Mouse (Mus musculus) inflammation-experienced regulatory T-cells (primary cell): ENCODE data around the gene Pak1. TPM values are rescaled to one million over a fixed set of nuclear protein-coding genes. Genes with fewer than 3 reads are reported as not detected.

Source experiments
- polyA plus RNA-seq, 2 experiments: library from polyadenylated mRNA; unstranded; fragments of 100-300 nt; shearing (Covaris generic); gene quantifications; one replicate each; pipeline ENCODE4 v1.2.1; 2017

Pak1 gene
- 1 to 10 TPM; 2.6 to 3.0 TPM for polyA plus RNA-seq

DNA sequence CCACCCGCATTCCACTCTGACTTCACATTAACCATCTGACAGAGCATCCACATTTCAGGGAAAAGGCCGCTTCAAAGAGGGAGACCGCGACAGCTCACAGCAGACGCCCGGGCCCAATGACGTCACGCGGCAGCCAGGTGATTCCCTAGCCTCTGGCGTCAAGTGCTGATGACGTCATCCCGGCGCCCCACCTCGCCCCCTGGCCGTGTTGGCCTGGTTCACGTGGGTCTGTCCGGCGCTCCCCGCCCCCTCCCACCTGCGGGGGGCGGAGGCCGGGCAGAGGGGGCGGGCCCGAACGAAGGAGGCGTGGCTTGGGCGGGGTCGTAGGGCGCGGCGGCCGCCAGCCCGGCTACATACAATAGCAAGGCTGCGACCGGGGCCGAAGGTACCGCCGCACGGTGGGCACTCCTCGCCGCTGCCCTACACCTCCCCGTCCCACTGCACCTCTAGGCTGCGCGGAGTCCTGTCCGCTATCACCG is at the start of gene Pak1:
TSS of gene Pak1 (plus strand) at position 352 of the 479 bp plus-strand sequence.

DNA sequence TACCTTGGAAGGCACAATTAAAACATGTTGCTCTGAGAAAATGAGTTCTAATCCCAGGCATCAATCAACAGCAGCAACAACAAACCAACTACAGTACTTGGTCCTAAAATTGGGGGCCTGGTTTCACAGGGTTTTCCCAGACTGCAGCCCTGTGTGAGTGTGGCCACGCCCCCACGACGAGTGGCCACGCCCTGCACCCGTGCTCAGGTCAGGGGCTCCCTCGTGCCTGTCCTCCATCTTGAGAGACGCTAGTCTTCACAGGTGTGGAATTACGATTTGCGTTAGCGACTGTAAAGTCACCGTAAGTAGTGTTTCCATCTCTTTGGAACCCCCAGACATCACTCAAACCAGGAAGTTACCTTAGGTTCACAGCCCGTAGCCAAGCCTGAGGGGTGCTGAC is 131.4 kb downstream of the Pak1 start, which contains the start of gene Gdpd4:
TSS of gene Gdpd4 (plus strand) at position 214 of the 400 bp plus-strand sequence.

Other genes starting within 250 kb of the Pak1 start
- gene Aamdc, start 209.0 kb upstream of the Pak1 start, polyA plus RNA-seq, result 10 to 100 TPM; 38.4 to 43.0 TPM
- gene Rsf1, start 208.7 kb upstream of the Pak1 start, polyA plus RNA-seq, result 10 to 100 TPM; 51.8 to 52.1 TPM
- gene Clns1a, start 91.9 kb upstream of the Pak1 start, polyA plus RNA-seq, result 100 to 1,000 TPM; 114 to 117 TPM
- gene Aqp11, start 50.3 kb upstream of the Pak1 start, polyA plus RNA-seq, result 1 to 10 TPM in 1 of 2 experiments, under 1 TPM in 1; 0.35 to 2.8 TPM
- gene Gdpd4, start 131.4 kb downstream of the Pak1 start, polyA plus RNA-seq, result under 1 TPM in 1 of 2 experiments, not detected in 1; 0.66 TPM